Mouse (Mus musculus) forebrain, postnatal 0 days (tissue): Measurements from ENCODE around the gene Fnip1. TPM values are rescaled to one million over a fixed set of nuclear protein-coding genes. Genes with fewer than 3 reads are reported as not detected.
"Not testable (repeated sequence)": the region's sequence is repeated elsewhere in the genome, so short reads cannot be mapped to it uniquely, and the experiment has no call there.

ENCODE experiments used
- ATAC-seq: fragments of 200-750 bp; cut with Nextera tagmentation; 2 replicates; pipeline ENCODE4 v1.8.0; 2017; ENCODE audit warnings: mild to moderate bottlenecking, moderate library complexity
- DNase-seq: peaks from one replicate; pipeline ENCODE4 v3.0.0-alpha.2; 2015
- H3K27ac ChIP-seq: fragments of 300-500 bp; sonication (generic); 2 replicates; pipeline ENCODE4 v1.5.1; 2014; ENCODE audit warnings: low read depth, mild to moderate bottlenecking, antibody characterized with exemption, low read length, moderate library complexity, mixed read lengths
- H3K27me3 ChIP-seq: fragments of 300-500 bp; sonication (generic); 2 replicates; pipeline ENCODE4 v1.6.1; 2014; ENCODE audit warnings: mild to moderate bottlenecking, low read length, mixed read lengths; ENCODE audit not compliant: insufficient read depth
- H3K36me3 ChIP-seq: fragments of 300-500 bp; sonication (generic); 2 replicates; pipeline ENCODE4 v1.6.1; 2014; ENCODE audit warnings: mild to moderate bottlenecking, moderate library complexity; ENCODE audit not compliant: insufficient read depth
- H3K4me1 ChIP-seq: fragments of 300-500 bp; sonication (generic); 2 replicates; pipeline ENCODE4 v1.6.1; 2014; ENCODE audit warnings: antibody characterized with exemption; ENCODE audit not compliant: insufficient read depth
- H3K4me2 ChIP-seq: fragments of 300-500 bp; sonication (generic); 2 replicates; pipeline ENCODE4 v1.6.1; 2014; ENCODE audit warnings: low read depth, mild to moderate bottlenecking, moderate library complexity
- H3K4me3 ChIP-seq: fragments of 300-500 bp; sonication (generic); 2 replicates; pipeline ENCODE4 v1.5.1; 2014; ENCODE audit warnings: low read depth, low read length, mixed read lengths
- H3K9ac ChIP-seq: fragments of 300-500 bp; sonication (generic); 2 replicates; pipeline ENCODE4 v1.6.1; 2014; ENCODE audit warnings: mild to moderate bottlenecking
- H3K9me3 ChIP-seq: fragments of 300-500 bp; sonication (generic); 2 replicates; pipeline ENCODE4 v1.6.1; 2016; ENCODE audit warnings: low read length
- CTCF ChIP-seq: sonication (generic); IDR thresholded peaks from 2 replicates; pipeline ENCODE4 v1.5.1; 2016; ENCODE audit warnings: antibody characterized with exemption, control low read depth, low read depth
- WGBS: fragments of 180-500 bp; shearing (Covaris S2); extraction: QIAGEN DNeasy Blood & Tissue Kit; methylation state at CpG from one replicate; pipeline ENCODE4 v1.1.7; 2014; 5-methylcytosine and 5-hydroxymethylcytosine counted together
- polyA plus RNA-seq: library from polyadenylated mRNA; unstranded; fragments of >200 nt; fragmentation: Nextera tagmentation; extraction: Ambion mirVana; gene quantifications from 2 replicates; pipeline ENCODE4 v1.2.1, GENCODE M21; 2015
- total RNA-seq: library from RNA; depleted of rRNA; stranded (reverse); fragments of >200 nt; gene quantifications from 2 replicates; pipeline ENCODE4 v1.2.3, GENCODE M21; 2014

Gene Fnip1
- total and polyA plus RNA-seq, 2 experiments from 2014 or later = 6.9 to 31.8 TPM

DNA sequence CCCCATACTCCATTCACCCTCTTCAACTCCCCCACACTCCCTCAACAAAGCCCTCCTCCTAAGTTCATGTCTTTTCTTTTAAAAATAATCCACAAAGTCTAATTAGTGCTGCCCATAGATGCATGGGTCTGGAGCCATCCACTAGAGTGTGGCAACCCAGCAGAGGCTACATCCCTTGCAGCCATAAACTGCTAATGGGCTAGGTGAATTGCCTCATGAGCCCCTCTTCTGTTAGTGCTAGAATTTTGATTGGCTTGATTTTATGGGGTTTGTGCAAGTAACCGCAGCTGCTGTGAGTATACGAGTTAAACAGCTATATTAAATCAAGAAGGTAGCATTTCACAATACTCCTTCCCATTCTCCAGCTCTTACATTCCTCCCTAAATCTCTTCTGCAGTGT lies 8.8 kb upstream of the Fnip1 start:
- H3K9ac ChIP-seq = no peak overlapping the region
- ATAC-seq (no peak), DNase-seq (no peak)
- H3K27ac ChIP-seq = no peak overlapping the region
- no peaks in the 10 kb centered on the region for H3K9me3 ChIP-seq
- H3K27me3 ChIP-seq = no peaks in the 10 kb centered on the region
- H3K4me3 ChIP-seq = no peak overlapping the region
- no peaks in the 10 kb centered on the region for H3K36me3 ChIP-seq
- H3K4me2 ChIP-seq = no peak overlapping the region
- no peak for TF ChIP-seq CTCF
- WGBS = 84% methylated on average over 2 of the region's 2 CpGs
- H3K4me1 ChIP-seq = no peaks in the 10 kb centered on the region

DNA sequence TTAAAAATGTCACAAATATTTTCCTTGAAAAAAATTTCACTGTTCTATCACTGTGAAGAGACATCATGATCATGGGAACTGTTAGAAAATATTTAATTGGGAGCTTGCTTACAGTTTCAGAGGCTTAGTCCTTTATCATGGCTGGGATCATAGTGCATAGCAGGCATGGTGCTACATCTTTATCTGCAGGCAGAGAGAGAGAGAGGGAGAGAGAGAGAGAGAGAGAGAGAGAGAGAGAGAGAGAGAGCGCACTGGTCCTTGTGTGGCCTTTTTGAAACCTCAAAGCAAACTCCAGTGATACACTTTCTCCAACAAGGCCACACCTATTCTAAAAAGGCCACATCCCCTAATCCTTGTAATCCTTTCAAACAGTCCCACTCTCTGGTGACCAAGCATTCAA lies 2.2 kb upstream of the Fnip1 start:
- no peaks in the 10 kb centered on the region for H3K36me3 ChIP-seq
- H3K27ac ChIP-seq = no peak overlapping the region
- H3K9ac ChIP-seq = no peak overlapping the region
- H3K4me3 ChIP-seq = no peak overlapping the region
- no peaks in the 10 kb centered on the region for H3K27me3 ChIP-seq
- no peak for TF ChIP-seq CTCF
- H3K9me3 ChIP-seq = no peaks in the 10 kb centered on the region
- ATAC-seq = no peak
- no peak for DNase-seq
- H3K4me2 ChIP-seq = no peak overlapping the region
- WGBS = 100% methylated on average over 1 of the region's 1 CpGs
- H3K4me1 ChIP-seq = peaks cover 11% of the 10 kb centered on the region; the same call in 1 of the 2 replicates

DNA sequence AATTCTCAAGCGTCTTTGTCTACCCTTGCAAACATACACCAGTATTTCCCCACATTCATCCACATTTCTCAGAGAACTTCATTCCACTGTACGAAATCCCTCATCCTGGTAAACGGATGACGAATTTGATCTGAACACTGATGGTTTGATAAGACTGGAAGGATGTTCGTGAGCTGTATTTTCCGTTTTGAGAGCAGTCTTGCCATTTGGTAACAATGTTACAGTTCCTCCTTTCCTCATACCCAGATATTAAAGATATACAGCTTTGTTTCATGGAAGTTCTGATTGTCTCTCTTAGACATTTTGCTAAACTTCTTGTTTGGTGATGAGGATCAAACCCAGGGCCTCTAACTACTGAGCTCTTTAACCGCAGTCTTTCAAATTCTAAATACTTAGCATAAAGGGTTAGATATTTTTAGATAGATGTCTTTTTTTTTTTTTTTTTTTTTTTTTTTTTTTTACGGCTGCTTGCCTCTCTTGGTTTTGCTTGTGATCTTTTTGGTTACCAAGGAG lies 633 bp upstream of the Fnip1 start:
- 53% methylated on average over 8 of the region's 8 CpGs for WGBS

DNA sequence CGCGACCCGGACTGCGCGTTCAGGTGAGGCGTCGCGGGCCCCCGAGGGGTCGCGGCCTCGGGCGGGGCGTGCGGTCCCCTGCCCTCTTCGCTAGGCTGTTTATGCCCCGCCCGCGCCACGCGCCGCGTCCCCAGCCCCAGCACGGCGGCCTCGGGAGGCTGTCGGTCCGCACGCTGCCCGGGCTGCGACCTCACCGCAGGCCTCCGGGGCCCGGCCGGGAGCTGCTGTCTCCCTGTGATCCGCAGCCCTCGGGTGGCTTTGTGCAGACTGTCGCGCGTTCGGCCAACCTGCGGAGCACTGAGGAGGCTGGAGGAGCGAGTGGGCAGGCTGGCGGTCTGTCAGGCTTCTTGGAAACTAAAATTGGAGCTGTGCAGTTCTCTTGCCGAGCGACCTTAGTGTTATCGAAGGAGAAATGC lies 375 bp downstream of the Fnip1 start:
- no peaks in the 10 kb centered on the region for H3K9me3 ChIP-seq
- DNase-seq = peak; percentile 43
- peak overlapping the region; percentile 97 for H3K4me3 ChIP-seq
- H3K27ac ChIP-seq = peak overlapping the region; percentile 81
- H3K36me3 ChIP-seq = no peaks in the 10 kb centered on the region
- H3K27me3 ChIP-seq = no peaks in the 10 kb centered on the region
- no peak for TF ChIP-seq CTCF
- peak; percentile 64; the same call in 1 of the 2 replicates for ATAC-seq
- WGBS = under 1% methylated on average over 47 of the region's 47 CpGs
- peaks cover 14% of the 10 kb centered on the region; the same call in 1 of the 2 replicates for H3K4me1 ChIP-seq
- H3K9ac ChIP-seq = peak overlapping the region; percentile 84
- H3K4me2 ChIP-seq = peak overlapping the region; percentile 64

More for the DNA sequence above, 633 bp upstream of the Fnip1 start:
- no peak for DNase-seq
- no peak for TF ChIP-seq CTCF
- Histone ChIP-seq H3K9me3 (no peaks in the 10 kb centered on the region), H3K36me3 (no peaks in the 10 kb centered on the region), H3K4me3 (peak overlapping the region; percentile 97), H3K27me3 (no peaks in the 10 kb centered on the region), H3K9ac (peak overlapping the region; percentile 84), H3K4me1 (peaks cover 14% of the 10 kb centered on the region; the same call in 1 of the 2 replicates), H3K4me2 (peak overlapping the region; percentile 64), H3K27ac (peak overlapping the region; percentile 81)
- no peak for ATAC-seq

DNA sequence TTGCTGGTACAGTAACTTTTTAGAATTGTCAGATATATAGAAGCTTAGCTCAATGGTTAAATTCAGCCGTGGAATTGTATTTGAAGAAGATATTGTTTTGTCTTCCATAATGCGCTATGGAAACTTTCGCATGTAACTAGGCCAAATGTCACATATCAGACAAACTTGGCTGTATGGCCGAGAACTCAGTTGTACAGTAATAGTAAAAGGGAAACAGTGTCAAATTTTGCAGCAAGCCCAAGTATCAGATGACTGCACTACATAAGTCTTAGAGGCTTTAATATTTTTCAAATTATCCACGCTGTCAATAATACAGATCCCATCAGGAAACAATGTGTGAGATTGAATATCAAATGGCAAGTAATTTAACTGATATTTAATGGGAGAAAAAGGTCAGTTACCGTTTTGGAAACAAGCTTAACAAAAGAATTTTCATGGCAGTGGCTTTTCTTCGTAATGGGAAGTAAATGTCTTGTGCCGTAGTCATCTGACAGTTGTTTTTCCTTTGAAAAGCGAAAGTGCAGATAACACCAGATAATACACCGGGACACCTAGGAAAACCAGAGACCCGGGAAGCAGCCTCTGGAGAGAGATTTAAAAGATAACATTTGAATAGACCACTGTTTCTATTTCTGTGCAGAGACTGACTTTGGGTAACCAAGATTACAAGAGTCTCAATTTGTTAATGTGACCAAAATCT lies 1.1 kb downstream of the Fnip1 start:
- peak overlapping the region; percentile 64 for H3K4me2 ChIP-seq
- TF ChIP-seq CTCF = no peak
- no peak for DNase-seq
- no peaks in the 10 kb centered on the region for H3K27me3 ChIP-seq
- H3K9me3 ChIP-seq = no peaks in the 10 kb centered on the region
- peak overlapping the region; percentile 97 for H3K4me3 ChIP-seq
- peaks cover 14% of the 10 kb centered on the region; the same call in 1 of the 2 replicates for H3K4me1 ChIP-seq
- WGBS = 40% methylated on average over 11 of the region's 11 CpGs
- no peak overlapping the region; the same call in 1 of the 2 replicates for H3K9ac ChIP-seq
- no peak overlapping the region for H3K27ac ChIP-seq
- H3K36me3 ChIP-seq = no peaks in the 10 kb centered on the region
- no peak for ATAC-seq

DNA sequence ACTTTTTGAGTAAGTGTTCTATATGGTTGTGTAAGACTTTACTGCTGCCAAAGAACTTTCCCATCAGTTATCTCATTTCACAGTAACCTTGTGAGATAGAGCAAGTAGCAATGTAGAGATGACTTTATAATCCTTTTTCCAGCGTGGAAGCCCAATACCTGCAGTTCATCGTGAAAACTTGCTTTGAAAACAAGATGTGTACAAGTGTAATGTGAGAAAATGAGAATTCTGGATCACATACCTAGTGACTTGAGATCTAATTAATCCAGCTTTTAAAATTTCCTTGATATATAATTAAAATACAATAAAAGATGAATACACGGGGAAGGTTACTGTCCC lies 1.7 kb downstream of the Fnip1 start:
- H3K9me3 ChIP-seq = no peaks in the 10 kb centered on the region
- peak overlapping the region; percentile 97; the same call in 1 of the 2 replicates for H3K4me3 ChIP-seq
- H3K9ac ChIP-seq = no peak overlapping the region
- 60% methylated on average over 3 of the region's 3 CpGs for WGBS
- no peak for DNase-seq
- H3K36me3 ChIP-seq = no peaks in the 10 kb centered on the region
- no peak overlapping the region for H3K27ac ChIP-seq
- H3K4me2 ChIP-seq = peak overlapping the region; percentile 64
- no peaks in the 10 kb centered on the region for H3K27me3 ChIP-seq
- peaks cover 14% of the 10 kb centered on the region; the same call in 1 of the 2 replicates for H3K4me1 ChIP-seq
- TF ChIP-seq CTCF = no peak
- no peak for ATAC-seq

DNA sequence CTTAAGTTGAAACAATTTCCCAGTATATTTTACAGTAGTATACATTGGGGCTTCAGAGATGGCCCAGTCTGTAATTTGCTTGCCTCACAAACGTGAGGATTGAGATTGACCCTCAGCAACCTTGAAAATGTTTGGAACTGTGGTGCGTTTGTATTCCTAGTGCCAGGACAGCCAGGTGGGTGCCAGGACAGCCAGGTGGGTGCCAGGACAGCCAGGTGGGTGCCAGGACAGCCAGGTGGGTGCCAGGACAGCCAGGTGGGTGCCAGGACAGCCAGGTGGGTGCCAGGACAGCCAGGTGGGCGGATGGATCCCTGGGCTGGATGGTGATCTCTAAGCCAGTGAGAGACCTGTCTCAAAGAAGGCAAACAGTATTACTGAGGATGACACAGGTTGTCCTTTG lies 12.8 kb downstream of the Fnip1 start:
- not testable (repeated sequence) for H3K9ac ChIP-seq, H3K27me3 ChIP-seq, H3K4me2 ChIP-seq, ATAC-seq, H3K4me3 ChIP-seq, H3K27ac ChIP-seq, DNase-seq, H3K36me3 ChIP-seq, H3K9me3 ChIP-seq, H3K4me1 ChIP-seq
- WGBS = 84% methylated on average over 3 of the region's 3 CpGs
